ENCODE assay signal across 9 mouse cellular contexts in the genomic region with DNA sequence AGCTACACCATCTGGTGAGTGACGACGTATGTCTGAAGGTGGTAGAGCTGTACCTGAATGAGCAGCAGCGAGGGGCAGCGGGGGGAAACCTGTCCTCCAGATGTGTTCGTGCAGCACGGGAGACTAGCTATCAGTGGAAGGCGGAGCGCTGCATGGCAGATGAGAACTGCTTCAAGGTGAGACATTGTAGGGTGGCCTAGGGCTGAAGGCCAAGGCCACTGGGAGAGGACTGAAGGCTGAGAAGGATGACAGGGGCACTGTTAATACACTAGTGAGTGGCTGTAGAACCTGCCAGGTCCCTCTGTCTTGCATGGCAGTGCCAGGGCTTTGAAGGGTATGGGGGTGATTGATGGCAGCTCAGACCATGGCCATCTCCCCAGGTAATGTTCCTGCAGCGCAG. TPM values are rescaled to one million over a fixed set of nuclear protein-coding genes. Genes with fewer than 3 reads are reported as not detected.
DNase-seq lines count a peak whose midpoint lies in the region; TF ChIP-seq lines count a peak whose summit lies in the region.
"Had no signal": no experiment of that assay in that cellular context is flagged by ENCODE, and none has a peak within 500 bp of the region (broad histone marks: within the 10 kb centered on the region; RNA-seq: fewer than 3 reads in every experiment).

No protein-coding gene starts in this region.

- peaks cover 86% of the 10 kb centered on the region for H3K36me3 ChIP-seq in thymus, adult 2 months (ENCODE audit: control insufficient read depth, insufficient read depth, low read length)

- no peaks in the 10 kb centered on the region for H3K27me3 ChIP-seq in thymus, adult 2 months (ENCODE audit: control insufficient read depth, insufficient read depth, low read length)
- H3K27me3 ChIP-seq: megakaryocyte, embryonic 14.5 days had no signal

- no peak for TF ChIP-seq POLR2A in thymus, adult 2 months (IDR thresholded peaks at IDR 0.05; ENCODE audit: control insufficient read depth, extremely low read depth, insufficient read depth, low read length, poor library complexity)

- TF ChIP-seq CTCF in left cerebral cortex, adult 2 months (IDR thresholded peaks at IDR 0.05) = no peak
- TF ChIP-seq CTCF in thymus, adult 2 months (IDR thresholded peaks at IDR 0.05; ENCODE audit: borderline replicate concordance, control insufficient read depth, extremely low read depth, insufficient read depth, low read length, poor library complexity) = no peak

- intact Hi-C loops in heart, postnatal 14 days (cut with DNase I) = no loop called here
- intact Hi-C loops in left cerebral cortex, adult 2 months (cut with DNase I) = no loop called here

- 99% methylated on average over 9 of the region's 9 CpGs for WGBS in thymus, adult 2 months

- no peak overlapping the region for H3K4me3 ChIP-seq in left cerebral cortex, adult 2 months
- H3K4me3 ChIP-seq in thymus, adult 2 months (ENCODE audit: control insufficient read depth, insufficient read depth, low read length) = no peak overlapping the region
- H3K4me3 ChIP-seq: megakaryocyte, embryonic 14.5 days had no signal

- no peak overlapping the region for H3K27ac ChIP-seq in left cerebral cortex, adult 2 months
- H3K27ac ChIP-seq in thymus, adult 2 months (ENCODE audit: control insufficient read depth, insufficient read depth, low read length) = no peak overlapping the region
- H3K27ac ChIP-seq: hindbrain, embryonic 14.5 days had no signal

- no peaks in the 10 kb centered on the region for H3K4me1 ChIP-seq in thymus, adult 2 months (replicated peaks; ENCODE audit: control insufficient read depth, insufficient read depth, low read length)

- DNase-seq in heart, adult 11 months = peak; percentile 79
- no peak for DNase-seq in heart, postnatal 14 days
- DNase-seq in left cerebral cortex, adult 2 months (ENCODE audit: extremely low spot score in 1 of 2, low spot score in 2 of 2) = peak; percentile 7 to 8
- DNase-seq in left cerebral cortex, adult 11 months (ENCODE audit: low spot score) = no peak
- peak; percentile 0 for DNase-seq in thymus, adult 2 months
- no peak for DNase-seq in thymus, postnatal 0 days (ENCODE audit: low spot score)
- no peak for DNase-seq in Muller cell, postnatal 12 days (ENCODE audit: inconsistent ontology term)

RNA-seq across cellular contexts. Expression of gene F2rl3, which starts 8.5 kb away (rescaled TPM):
- total RNA-seq in heart, postnatal 14 days (2021) = 1 to 10 TPM; 2.0 to 2.2 TPM
- total RNA-seq in left cerebral cortex, adult 2 months (2021) = not detected
- 18.8 and 24.9 TPM in 2 replicates for polyA plus RNA-seq in thymus, adult 2 months (2012; rRNA removed)
- 4.6 and 6.5 TPM in 2 replicates for polyA plus RNA-seq in thymus, postnatal 0 days (2015; fragmentation: Nextera tagmentation; extraction: Ambion mirVana)

RNA-seq across cellular contexts. Expression of gene Sin3b, which starts 30.1 kb away (rescaled TPM):
- total RNA-seq in heart, postnatal 14 days (2021) = 10 to 100 TPM; 87.1 to 88.6 TPM
- 100 to 1,000 TPM; 148 to 162 TPM for total RNA-seq in left cerebral cortex, adult 2 months (2021)
- 394 and 423 TPM in 2 replicates for polyA plus RNA-seq in thymus, adult 2 months (2012; rRNA removed)
- 463 and 506 TPM in 2 replicates for polyA plus RNA-seq in thymus, postnatal 0 days (2015; fragmentation: Nextera tagmentation; extraction: Ambion mirVana)

Comparison
In these comparisons a context has a peak if more than half of its experiments do, and no peak if none do; other contexts are left out.
1. DNase-seq: peak in heart, adult 11 months (single experiment), left cerebral cortex, adult 2 months (2 of 2) and thymus, adult 2 months (single experiment); none in heart, postnatal 14 days (0 of 2), left cerebral cortex, adult 11 months (single experiment), thymus, postnatal 0 days (single experiment) and Muller cell, postnatal 12 days (single experiment).